Mouse (Mus musculus) myocyte (in vitro differentiated cells): ENCODE measurements around the gene Syt11. TPM values are rescaled to one million over a fixed set of nuclear protein-coding genes. Genes with fewer than 3 reads are reported as not detected.
A peak's percentile ranks its signal among the peaks of the same experiment; 100 is the strongest.

Source experiments
- H3K27me3 ChIP-seq: one replicate; pipeline ENCODE4 v1.6.1; 2011; ENCODE audit not compliant: control insufficient read depth, insufficient read depth, insufficient read length
- H3K36me3 ChIP-seq: one replicate; pipeline ENCODE4 v1.6.1; 2011; ENCODE audit not compliant: control insufficient read depth, insufficient read depth
- H3K4me2 ChIP-seq: one replicate; pipeline ENCODE4 v1.6.1; 2011; ENCODE audit warnings: low read depth, control low read depth
- H3K4me3 ChIP-seq: one replicate; pipeline ENCODE4 v1.5.1; 2011; ENCODE audit warnings: mild to moderate bottlenecking, control low read depth, moderate library complexity
- H3K79me2 ChIP-seq: one replicate; pipeline ENCODE4 v1.6.1; 2011; ENCODE audit not compliant: control insufficient read depth, insufficient read depth
- H3ac ChIP-seq: one replicate; pipeline ENCODE4 v1.6.1; 2011; ENCODE audit not compliant: control insufficient read depth, insufficient read length
- CEBPB ChIP-seq: IDR thresholded peaks from 2 replicates; pipeline ENCODE4 v1.6.1; 2011; ENCODE audit warnings: mild to moderate bottlenecking, moderate library complexity; ENCODE audit not compliant: poor library complexity, insufficient read depth, severe bottlenecking
- E2F4 ChIP-seq: IDR thresholded peaks from one replicate; pipeline ENCODE4 v1.6.1; 2011; ENCODE audit warnings: mild to moderate bottlenecking, control low read depth, moderate library complexity; ENCODE audit not compliant: insufficient read depth
- MAX ChIP-seq: IDR thresholded peaks from one replicate; pipeline ENCODE4 v1.6.1; 2011; ENCODE audit warnings: low read depth, mild to moderate bottlenecking, control low read depth
- MYOD1 ChIP-seq, 3 experiments: IDR thresholded peaks; one replicate each; pipeline ENCODE4 v1.6.1; 2011; ENCODE audit warnings: control low read depth in 2 of 3, low read depth in 2 of 3, mild to moderate bottlenecking in 2 of 3, moderate library complexity in 1 of 3; ENCODE audit not compliant: insufficient read length in 2 of 3, control insufficient read depth in 1 of 3
- MYOG ChIP-seq, 3 experiments: IDR thresholded peaks; one replicate each; pipeline ENCODE4 v1.6.1; 2011; ENCODE audit warnings: control low read depth in 2 of 3, low read depth in 2 of 3, mild to moderate bottlenecking in 2 of 3; ENCODE audit not compliant: insufficient read length in 2 of 3, control insufficient read depth in 1 of 3, insufficient read depth in 1 of 3
- POLR2A ChIP-seq: IDR thresholded peaks from one replicate; pipeline ENCODE4 v1.6.1; 2011; ENCODE audit warnings: low read depth, mild to moderate bottlenecking, control low read depth, moderate library complexity; ENCODE audit not compliant: insufficient read length
- POLR2AphosphoS2 ChIP-seq: IDR thresholded peaks from one replicate; pipeline ENCODE4 v1.6.1; 2011; ENCODE audit warnings: low read depth, control low read depth; ENCODE audit not compliant: insufficient read length
- REST ChIP-seq: IDR thresholded peaks from one replicate; pipeline ENCODE4 v1.6.1; 2011; ENCODE audit warnings: mild to moderate bottlenecking, control low read depth, moderate library complexity; ENCODE audit not compliant: insufficient read depth, insufficient read length
- SRF ChIP-seq: IDR thresholded peaks from one replicate; pipeline ENCODE4 v1.6.1; 2011; ENCODE audit warnings: low read depth; ENCODE audit not compliant: control insufficient read depth, insufficient read length
- TCF12 ChIP-seq: IDR thresholded peaks from one replicate; pipeline ENCODE4 v1.6.1; 2011; ENCODE audit warnings: mild to moderate bottlenecking, control low read depth; ENCODE audit not compliant: poor library complexity, insufficient read depth, severe bottlenecking
- TCF3 ChIP-seq: IDR thresholded peaks from one replicate; pipeline ENCODE4 v1.6.1; 2011; ENCODE audit warnings: low read depth, control low read depth; ENCODE audit not compliant: insufficient read length
- USF1 ChIP-seq: IDR thresholded peaks from one replicate; pipeline ENCODE4 v1.6.1; 2011; ENCODE audit warnings: low read depth, mild to moderate bottlenecking, control low read depth, moderate library complexity
- polyA plus RNA-seq: library from polyadenylated mRNA; unstranded; fragments of >200 nt; fragmentation: generic; extraction: Trizol; gene quantifications from one replicate; pipeline ENCODE4 v1.2.1, GENCODE M21; 2012; ENCODE audit warnings: missing spikeins

The Syt11 gene
- polyA plus RNA-seq, 1 experiment = 3.1 TPM

DNA sequence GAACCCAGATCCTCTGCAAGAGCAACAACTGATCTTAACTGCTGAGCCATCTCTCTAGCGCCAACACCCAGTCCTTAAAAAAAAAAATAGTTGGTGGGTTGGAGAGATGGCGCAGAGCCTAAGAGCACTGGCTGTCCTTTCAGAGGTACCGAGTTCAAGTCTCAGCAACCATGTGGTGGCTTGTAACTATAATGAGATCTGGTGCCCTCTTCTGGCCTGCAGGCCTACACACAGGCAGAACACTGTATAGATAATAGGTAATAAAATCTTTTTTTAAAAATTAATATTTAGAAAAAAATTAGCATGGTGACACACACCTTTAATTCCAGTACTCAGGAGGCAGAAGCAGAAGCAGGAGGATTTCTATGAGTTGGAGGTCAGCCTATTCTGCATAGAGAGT is 34.8 kb downstream of the Syt11 start:
- H3K36me3 ChIP-seq = no peaks in the 10 kb centered on the region
- H3K79me2 ChIP-seq = no peaks in the 10 kb centered on the region
- H3K4me3 ChIP-seq = no peak overlapping the region
- H3K4me2 ChIP-seq = no peak overlapping the region
- H3K27me3 ChIP-seq = no peaks in the 10 kb centered on the region
- no peak overlapping the region for H3ac ChIP-seq
- TF ChIP-seq MYOD1 (IDR thresholded peaks at IDR 0.05; ENCODE audit: control insufficient read depth in 1 of 3, insufficient read length in 2 of 3, low read depth in 2 of 3) (no peak), POLR2A (no peak), TCF3 (no peak), TCF12 (no peak), MAX (no peak), SRF (no peak), POLR2AphosphoS2 (no peak), MYOG (IDR thresholded peaks at IDR 0.05; ENCODE audit: control insufficient read depth in 1 of 3, insufficient read depth in 1 of 3, insufficient read length in 2 of 3, low read depth in 2 of 3) (no peak), CEBPB (no peak), USF1 (no peak)

DNA sequence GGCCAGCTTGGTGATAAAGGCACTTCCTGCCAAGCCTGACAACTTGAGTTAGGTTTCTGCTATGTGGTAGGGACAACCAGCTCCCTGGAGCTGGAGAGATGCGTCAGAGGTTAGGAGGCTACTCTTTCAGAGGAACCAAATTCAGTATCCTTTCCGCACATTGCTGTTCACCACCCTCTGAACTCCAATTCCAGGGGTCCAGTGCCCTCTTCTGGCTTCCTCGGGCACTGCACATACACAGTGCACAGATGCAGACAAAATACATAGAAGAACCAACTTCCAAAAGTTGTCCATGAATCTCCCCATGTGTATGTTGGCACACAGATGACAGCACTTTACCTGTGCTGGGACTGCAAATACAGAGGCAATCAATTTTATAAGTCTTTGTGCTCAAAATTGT is 36.3 kb downstream of the Syt11 start:
- Histone ChIP-seq H3ac (no peak overlapping the region), H3K4me2 (no peak overlapping the region), H3K79me2 (no peaks in the 10 kb centered on the region), H3K27me3 (no peaks in the 10 kb centered on the region), H3K4me3 (no peak overlapping the region), H3K36me3 (no peaks in the 10 kb centered on the region)
- no peak for TF ChIP-seq SRF
- no peak for TF ChIP-seq TCF3
- no peak for TF ChIP-seq CEBPB
- no peak for TF ChIP-seq TCF12
- TF ChIP-seq MYOG (IDR thresholded peaks at IDR 0.05; ENCODE audit: control insufficient read depth in 1 of 3, insufficient read depth in 1 of 3, insufficient read length in 2 of 3, low read depth in 2 of 3) = no peak
- no peak for TF ChIP-seq MYOD1 (IDR thresholded peaks at IDR 0.05; ENCODE audit: control insufficient read depth in 1 of 3, insufficient read length in 2 of 3, low read depth in 2 of 3)
- TF ChIP-seq POLR2AphosphoS2 = no peak
- TF ChIP-seq MAX = no peak
- no peak for TF ChIP-seq POLR2A
- TF ChIP-seq USF1 = no peak
- TF ChIP-seq E2F4 = no peak
- no peak for TF ChIP-seq REST

DNA sequence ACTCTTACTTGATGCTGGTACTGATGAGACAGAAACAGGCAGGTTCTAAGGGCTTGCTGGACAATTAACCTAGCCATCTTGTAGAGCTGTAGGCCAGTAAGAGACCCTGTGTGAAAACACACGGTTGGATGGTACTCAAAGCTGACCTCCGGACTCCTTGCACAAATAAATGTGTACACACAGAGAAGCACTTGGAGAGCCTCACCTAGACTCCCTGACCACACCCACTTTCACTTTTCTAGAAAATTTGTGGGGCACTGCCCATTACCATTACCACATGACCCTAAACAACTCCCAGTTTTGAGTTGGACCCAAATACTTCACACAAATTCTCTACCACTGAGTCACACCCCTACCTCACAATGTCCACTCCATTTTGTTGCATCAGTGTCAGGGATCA is 38.4 kb downstream of the Syt11 start:
- Histone ChIP-seq H3K27me3 (no peaks in the 10 kb centered on the region), H3K36me3 (peaks cover 4% of the 10 kb centered on the region), H3K4me2 (no peak overlapping the region), H3K79me2 (no peaks in the 10 kb centered on the region), H3K4me3 (no peak overlapping the region), H3ac (no peak overlapping the region)
- no peak for TF ChIP-seq MYOG (IDR thresholded peaks at IDR 0.05; ENCODE audit: control insufficient read depth in 1 of 3, insufficient read depth in 1 of 3, insufficient read length in 2 of 3, low read depth in 2 of 3)
- TF ChIP-seq TCF3 = no peak
- no peak for TF ChIP-seq TCF12
- TF ChIP-seq CEBPB = no peak
- TF ChIP-seq USF1 = no peak
- TF ChIP-seq MAX = no peak
- TF ChIP-seq MYOD1 (IDR thresholded peaks at IDR 0.05; ENCODE audit: control insufficient read depth in 1 of 3, insufficient read length in 2 of 3, low read depth in 2 of 3) = no peak
- TF ChIP-seq SRF = no peak
- no peak for TF ChIP-seq E2F4
- no peak for TF ChIP-seq REST
- no peak for TF ChIP-seq POLR2AphosphoS2
- TF ChIP-seq POLR2A = no peak

DNA sequence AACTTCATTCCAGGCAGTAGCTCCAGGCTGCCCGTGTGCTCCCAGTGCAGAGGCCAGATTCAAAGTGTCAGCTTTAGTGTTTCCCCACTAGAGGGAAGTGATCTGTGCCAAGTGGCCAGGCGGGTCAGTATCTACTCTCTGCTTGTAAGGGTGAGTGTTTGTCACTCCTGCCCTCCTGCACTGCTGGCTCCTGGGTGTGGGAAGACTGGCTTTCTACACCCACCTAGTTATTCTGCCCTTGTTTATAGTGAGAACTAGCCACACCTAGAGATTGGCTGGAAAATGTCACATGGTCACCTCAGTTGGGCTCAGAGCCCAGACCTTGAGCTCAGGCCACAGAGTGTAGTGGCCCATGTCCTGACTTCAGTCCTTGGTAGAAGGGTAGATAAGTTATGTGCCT is 55.9 kb downstream of the Syt11 start:
- H3K27me3 ChIP-seq = no peaks in the 10 kb centered on the region
- TF ChIP-seq SRF = no peak
- TF ChIP-seq POLR2A = peak; percentile 29
- TF ChIP-seq TCF3 = no peak
- TF ChIP-seq MYOG (IDR thresholded peaks at IDR 0.05; ENCODE audit: control insufficient read depth in 1 of 3, insufficient read depth in 1 of 3, insufficient read length in 2 of 3, low read depth in 2 of 3) = no peak
- TF ChIP-seq USF1 = peak; percentile 61
- H3ac ChIP-seq = no peak overlapping the region
- peak overlapping the region; percentile 91 for H3K4me3 ChIP-seq
- H3K79me2 ChIP-seq = peaks cover 27% of the 10 kb centered on the region
- H3K36me3 ChIP-seq = peaks cover 22% of the 10 kb centered on the region
- H3K4me2 ChIP-seq = peak overlapping the region; percentile 35

DNA sequence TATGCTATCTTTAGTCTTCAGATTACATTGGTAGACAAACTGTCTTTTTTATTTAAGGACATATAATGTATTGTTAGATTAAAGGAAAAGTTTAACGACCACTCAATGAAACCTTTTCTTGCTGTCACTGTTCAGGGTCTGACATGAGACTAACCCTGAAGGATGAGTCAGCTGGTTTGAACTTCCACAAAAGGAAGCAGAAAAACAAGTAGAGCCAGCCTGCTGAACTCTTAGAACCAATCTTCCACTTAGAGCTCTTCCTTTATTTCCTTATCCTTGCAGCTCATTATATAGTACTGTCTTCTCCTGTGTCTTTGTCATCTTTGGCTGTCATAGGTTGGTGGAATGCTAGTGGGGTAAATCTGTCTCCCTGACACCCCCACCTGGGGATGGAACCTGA is 57.1 kb downstream of the Syt11 start:
- H3K4me2 ChIP-seq = peak overlapping the region; percentile 94
- TF ChIP-seq USF1 (no peak), CEBPB (no peak), MAX (no peak), E2F4 (no peak), REST (no peak), MYOD1 (IDR thresholded peaks at IDR 0.05; ENCODE audit: control insufficient read depth in 1 of 3, insufficient read length in 2 of 3, low read depth in 2 of 3) (no peak), POLR2A (no peak), MYOG (IDR thresholded peaks at IDR 0.05; ENCODE audit: control insufficient read depth in 1 of 3, insufficient read depth in 1 of 3, insufficient read length in 2 of 3, low read depth in 2 of 3) (no peak), TCF12 (no peak), TCF3 (no peak), SRF (no peak)
- H3K79me2 ChIP-seq = peaks cover 27% of the 10 kb centered on the region
- H3ac ChIP-seq = no peak overlapping the region
- H3K36me3 ChIP-seq = peaks cover 26% of the 10 kb centered on the region
- H3K27me3 ChIP-seq = no peaks in the 10 kb centered on the region
- peak overlapping the region; percentile 91 for H3K4me3 ChIP-seq
